Mouse (Mus musculus) neural tube, embryonic 14.5 days (tissue): ENCODE measurements around the gene Cct8l1. TPM values are rescaled to one million over a fixed set of nuclear protein-coding genes. Genes with fewer than 3 reads are reported as not detected.

Source experiments
- ATAC-seq: fragments of 200-750 bp; cut with Nextera tagmentation; 2 replicates; pipeline ENCODE4 v1.8.0; 2017; ENCODE audit warnings: low read depth, mild to moderate bottlenecking, moderate TSS enrichment, moderate library complexity
- H3K27ac ChIP-seq: fragments of 300-500 bp; sonication (generic); 2 replicates; pipeline ENCODE4 v1.5.1; 2014; ENCODE audit warnings: low read depth, mild to moderate bottlenecking, control low read depth, low read length, moderate library complexity, mixed read lengths
- H3K27me3 ChIP-seq: fragments of 300-500 bp; sonication (generic); 2 replicates; pipeline ENCODE4 v1.6.1; 2014; ENCODE audit warnings: low read length; ENCODE audit not compliant: control insufficient read depth, insufficient read depth
- H3K36me3 ChIP-seq: fragments of 300-500 bp; sonication (generic); 2 replicates; pipeline ENCODE4 v1.6.1; 2014; ENCODE audit warnings: low read length, mixed read lengths; ENCODE audit not compliant: control insufficient read depth, insufficient read depth
- H3K4me1 ChIP-seq: fragments of 300-500 bp; sonication (generic); 2 replicates; pipeline ENCODE4 v1.6.1; 2014; ENCODE audit warnings: low read length; ENCODE audit not compliant: control insufficient read depth, insufficient read depth
- H3K4me2 ChIP-seq: fragments of 300-500 bp; sonication (generic); 2 replicates; pipeline ENCODE4 v1.6.1; 2014; ENCODE audit warnings: mild to moderate bottlenecking, low read depth, low read length, control low read depth
- H3K4me3 ChIP-seq: fragments of 300-500 bp; sonication (generic); 2 replicates; pipeline ENCODE4 v1.5.1; 2014; ENCODE audit warnings: low read depth, low read length, control low read depth, mixed read lengths
- H3K9ac ChIP-seq: fragments of 300-500 bp; sonication (generic); replicated peaks from 2 replicates; pipeline ENCODE4 v1.6.1; 2014; ENCODE audit warnings: low read depth, mild to moderate bottlenecking, control low read depth, low read length, mixed read lengths
- H3K9me3 ChIP-seq: fragments of 300-500 bp; sonication (generic); 2 replicates; pipeline ENCODE4 v1.6.1; 2016; ENCODE audit warnings: low read length; ENCODE audit not compliant: control insufficient read depth
- WGBS: fragments of 180-500 bp; shearing (Covaris S2); extraction: QIAGEN DNeasy Blood & Tissue Kit; methylation state at CpG from one replicate; pipeline ENCODE4 v1.1.7; 2014; 5-methylcytosine and 5-hydroxymethylcytosine counted together
- polyA plus RNA-seq: library from polyadenylated mRNA; unstranded; fragments of >200 nt; fragmentation: Nextera tagmentation; extraction: Ambion mirVana; gene quantifications from 2 replicates; pipeline ENCODE4 v1.2.1, GENCODE M21; 2014

The Cct8l1 gene
- polyA plus RNA-seq, 1 experiment from 2014 or later: not detected

DNA sequence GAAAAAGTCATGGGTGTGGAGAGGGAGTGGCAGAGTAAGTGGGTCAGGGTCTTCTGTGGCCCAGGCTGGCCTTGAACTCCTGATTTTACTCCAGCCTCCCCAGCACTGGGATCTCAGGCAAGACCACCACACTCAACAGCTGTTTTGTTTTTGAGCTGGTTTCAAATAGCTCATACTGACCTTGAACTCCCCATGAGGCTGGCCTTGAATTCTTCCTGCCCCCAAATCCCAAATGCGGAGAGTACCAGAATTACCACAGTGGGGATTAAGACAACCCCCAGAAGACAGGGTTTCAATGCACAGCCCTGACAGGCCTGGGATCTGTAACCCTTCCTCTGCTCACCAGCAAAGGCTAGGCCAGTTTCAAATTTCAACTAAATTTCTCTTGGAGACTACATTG, 12.1 kb downstream of the Cct8l1 start:
- Histone ChIP-seq H3K9me3 (no peaks in the 10 kb centered on the region), H3K27me3 (no peaks in the 10 kb centered on the region), H3K4me2 (no peak overlapping the region), H3K27ac (no peak overlapping the region), H3K4me1 (no peaks in the 10 kb centered on the region), H3K4me3 (no peak overlapping the region), H3K9ac (no peak overlapping the region), H3K36me3 (no peaks in the 10 kb centered on the region)
- WGBS: 92% methylated on average over 1 of the region's 1 CpGs
- ATAC-seq: no peak

DNA sequence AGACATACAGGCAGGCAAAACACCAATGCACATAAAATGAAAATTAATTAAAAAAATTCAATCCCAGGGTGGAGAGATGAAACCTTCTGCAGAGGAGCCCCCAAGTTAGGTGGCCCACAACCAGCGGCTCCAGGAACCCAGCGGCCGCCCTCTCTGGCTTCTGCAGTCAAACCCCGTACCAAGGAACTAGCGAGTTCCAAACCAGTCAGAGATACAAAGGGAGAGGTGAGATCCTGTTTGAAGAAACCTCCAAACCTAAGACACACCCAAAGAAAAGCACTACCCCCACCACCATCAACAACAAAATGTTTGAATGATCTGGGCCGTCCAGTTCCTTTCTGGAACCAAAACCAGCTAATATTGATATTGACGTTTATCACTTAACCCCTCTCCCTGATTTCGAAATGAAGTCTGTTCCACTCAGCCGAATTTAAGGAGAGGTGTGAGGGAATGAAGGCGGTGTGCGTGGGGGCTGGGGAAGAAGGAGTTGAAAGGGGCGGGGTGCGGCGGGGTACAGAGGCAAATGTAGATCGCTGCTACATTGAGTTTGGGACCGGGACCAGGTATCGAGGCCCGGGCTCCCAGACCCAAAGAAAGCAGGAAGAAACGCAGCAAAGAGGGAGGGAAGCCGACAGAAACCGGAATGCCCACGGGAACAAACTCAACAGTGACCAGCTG, 13.1 kb downstream of the Cct8l1 start:
- peak overlapping the region; percentile 72 for H3K4me3 ChIP-seq
- no peaks in the 10 kb centered on the region for H3K36me3 ChIP-seq
- no peaks in the 10 kb centered on the region for H3K4me1 ChIP-seq
- WGBS: 10% methylated on average over 22 of the region's 22 CpGs
- H3K4me2 ChIP-seq: peak overlapping the region; percentile 78
- H3K9ac ChIP-seq: peak overlapping the region; percentile 61
- H3K9me3 ChIP-seq: no peaks in the 10 kb centered on the region
- H3K27ac ChIP-seq: peak overlapping the region; percentile 61; the same call in 1 of the 2 replicates
- H3K27me3 ChIP-seq: no peaks in the 10 kb centered on the region
- peak; percentile 62 for ATAC-seq

DNA sequence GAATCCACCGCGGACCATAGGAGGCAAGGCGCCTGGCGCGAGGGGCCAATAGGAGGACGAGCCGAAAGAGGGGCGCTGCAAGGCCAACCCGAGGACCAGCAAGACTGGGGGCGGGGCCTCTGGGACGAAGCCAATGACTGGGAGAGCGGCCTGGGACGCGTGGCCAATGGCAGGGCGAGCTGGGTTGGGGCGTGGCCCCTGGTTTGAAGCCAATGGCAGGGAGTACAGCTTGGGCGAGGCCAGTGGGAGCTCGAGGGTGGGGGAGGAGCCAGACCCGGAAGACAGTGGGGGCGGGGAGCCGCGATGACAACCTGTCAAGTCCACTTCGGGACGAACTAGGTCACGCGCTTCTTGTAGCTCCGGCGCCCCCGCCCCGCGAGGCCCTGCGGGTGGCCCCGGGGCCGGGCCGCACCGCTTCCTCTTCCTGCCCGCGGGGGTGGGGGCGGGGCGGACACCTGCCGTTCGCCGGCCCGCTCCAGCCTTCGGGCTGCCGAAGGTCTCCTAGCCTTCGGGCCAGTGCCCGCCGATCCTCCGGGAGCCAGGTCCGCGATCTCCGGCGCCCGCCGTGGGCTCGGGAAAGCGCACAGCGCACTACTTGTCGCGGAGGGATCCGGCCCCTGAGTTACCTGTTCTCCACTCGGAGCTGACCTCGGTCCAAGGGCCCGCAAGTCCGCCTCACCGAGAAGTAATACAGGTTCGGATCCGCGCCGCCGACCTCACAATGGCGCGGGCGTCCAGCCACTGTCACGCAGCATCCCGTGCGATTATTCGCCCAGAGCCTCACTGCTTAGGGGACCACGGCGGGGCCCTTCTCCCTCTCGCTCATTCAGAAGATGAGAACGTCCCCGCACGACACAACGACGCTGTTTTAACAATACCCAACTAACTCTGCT, 13.9 kb downstream of the Cct8l1 start:
- no peaks in the 10 kb centered on the region for H3K27me3 ChIP-seq
- H3K4me2 ChIP-seq: peak overlapping the region; percentile 78
- H3K4me1 ChIP-seq: no peaks in the 10 kb centered on the region
- peak overlapping the region; percentile 78 for H3K9ac ChIP-seq
- H3K27ac ChIP-seq: peak overlapping the region; percentile 96
- WGBS: under 1% methylated on average over 74 of the region's 87 CpGs
- H3K36me3 ChIP-seq: no peaks in the 10 kb centered on the region
- peak overlapping the region; percentile 72 for H3K4me3 ChIP-seq
- no peaks in the 10 kb centered on the region for H3K9me3 ChIP-seq
- ATAC-seq: peak; percentile 99

DNA sequence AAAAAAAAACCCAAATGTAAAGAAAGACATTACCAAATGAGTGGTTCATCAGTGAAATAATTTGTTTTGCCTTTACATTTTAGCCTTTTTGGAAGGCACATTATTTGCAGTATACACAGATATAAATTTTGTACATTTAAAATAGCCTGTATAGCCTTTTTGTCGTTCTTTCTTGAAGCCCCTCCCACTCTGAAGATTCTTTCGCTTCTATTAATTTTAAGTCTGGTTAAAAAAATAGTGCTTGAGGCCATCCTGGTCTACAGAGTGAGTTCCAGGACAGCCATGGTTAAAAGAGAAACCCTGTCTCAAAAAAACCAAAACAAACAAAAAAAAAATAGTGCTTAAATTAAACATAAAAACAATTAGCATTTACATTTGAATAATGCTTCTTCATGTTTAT, 14.8 kb downstream of the Cct8l1 start:
- Histone ChIP-seq H3K9me3 (no peaks in the 10 kb centered on the region), H3K4me1 (no peaks in the 10 kb centered on the region), H3K9ac (peak overlapping the region; percentile 78), H3K4me3 (peak overlapping the region; percentile 72), H3K36me3 (no peaks in the 10 kb centered on the region), H3K4me2 (peak overlapping the region; percentile 61), H3K27ac (peak overlapping the region; percentile 96; the same call in 1 of the 2 replicates), H3K27me3 (no peaks in the 10 kb centered on the region)
- 17% methylated on average over 2 of the region's 2 CpGs for WGBS
- ATAC-seq: no peak

DNA sequence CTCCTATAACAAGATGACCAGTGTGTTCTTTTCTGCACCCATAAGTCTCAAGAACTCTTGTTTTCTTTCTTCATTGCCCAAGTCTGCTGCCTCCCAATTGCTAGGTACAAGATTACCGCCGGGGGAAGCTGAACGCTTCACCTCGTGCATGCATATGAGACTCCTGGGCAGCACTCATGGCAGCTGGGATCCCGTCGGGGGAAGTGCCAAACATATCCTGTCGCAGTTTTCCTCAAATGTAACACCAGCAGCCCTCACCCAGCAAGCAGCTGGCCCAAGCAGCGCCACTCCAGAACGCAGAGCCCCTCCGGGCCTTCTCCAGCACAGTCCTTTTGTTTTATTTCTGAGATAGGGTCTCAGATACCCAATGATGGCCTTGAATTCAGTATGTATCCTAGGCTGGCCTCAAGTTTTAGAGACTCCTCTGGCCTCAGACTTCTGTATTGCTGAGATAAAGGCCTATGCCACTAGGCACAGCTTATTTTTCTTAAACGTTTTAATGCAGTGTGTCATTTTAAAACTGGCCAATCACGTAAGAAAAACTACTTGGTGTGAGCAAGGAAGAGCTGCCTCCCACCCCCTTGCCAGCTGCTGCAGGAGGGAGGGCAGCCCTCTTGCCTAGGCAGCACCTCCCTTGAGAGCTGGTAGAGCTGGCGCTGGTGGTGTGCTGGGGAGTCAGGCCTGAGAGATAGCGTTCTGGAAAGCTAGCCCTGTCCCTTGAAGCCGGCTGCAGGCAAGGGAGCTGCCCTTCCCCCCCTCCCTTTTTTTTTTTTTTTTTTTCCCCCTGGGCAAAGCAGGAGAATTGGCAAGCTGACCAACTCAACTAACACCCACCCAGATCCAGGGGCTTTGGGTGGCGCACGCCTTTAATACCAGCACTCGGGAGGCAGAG, 16.6 kb downstream of the Cct8l1 start:
- WGBS: 50% methylated on average over 18 of the region's 18 CpGs

GRCm38 (mm10) chr5:25533298-25533697, 17.4 kb downstream of the Cct8l1 start:
- no peaks in the 10 kb centered on the region for H3K36me3 ChIP-seq
- H3K9me3 ChIP-seq: no peaks in the 10 kb centered on the region
- no peak overlapping the region for H3K27ac ChIP-seq
- no peaks in the 10 kb centered on the region for H3K4me1 ChIP-seq
- H3K27me3 ChIP-seq: no peaks in the 10 kb centered on the region
- 93% methylated on average over 5 of the region's 5 CpGs for WGBS
- H3K9ac ChIP-seq: no peak overlapping the region
- no peak for ATAC-seq
- no peak overlapping the region for H3K4me3 ChIP-seq
- H3K4me2 ChIP-seq: no peak overlapping the region

More for the DNA sequence above, 16.6 kb downstream of the Cct8l1 start:
- Histone ChIP-seq H3K4me2 (no peak overlapping the region), H3K27ac (no peak overlapping the region), H3K27me3 (no peaks in the 10 kb centered on the region), H3K4me1 (no peaks in the 10 kb centered on the region), H3K9ac (no peak overlapping the region), H3K9me3 (no peaks in the 10 kb centered on the region), H3K4me3 (no peak overlapping the region), H3K36me3 (no peaks in the 10 kb centered on the region)
- ATAC-seq: no peak

DNA sequence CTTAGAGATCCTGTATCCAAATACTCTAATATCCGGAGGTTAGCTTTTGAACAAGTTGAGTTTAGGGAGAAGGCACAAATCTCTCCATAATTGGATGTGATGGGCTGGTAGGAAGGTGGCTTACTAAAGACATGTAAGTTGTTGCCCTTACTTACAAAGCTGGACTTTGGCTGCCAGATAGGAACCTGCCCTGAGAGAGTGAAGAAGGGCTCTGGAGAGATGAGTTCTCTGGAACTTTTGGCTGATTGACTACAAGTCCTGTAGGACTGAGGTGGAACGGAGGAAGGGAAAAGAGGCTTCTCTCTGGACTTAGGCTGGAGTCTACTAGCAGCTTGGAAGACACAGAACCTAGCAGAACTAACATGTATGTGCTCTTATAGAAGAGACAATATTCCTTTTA, 19.7 kb downstream of the Cct8l1 start:
- no peak for ATAC-seq
- Histone ChIP-seq H3K27ac (no peak overlapping the region), H3K4me2 (no peak overlapping the region), H3K4me1 (no peaks in the 10 kb centered on the region), H3K4me3 (no peak overlapping the region), H3K9me3 (no peaks in the 10 kb centered on the region), H3K9ac (no peak overlapping the region), H3K36me3 (no peaks in the 10 kb centered on the region), H3K27me3 (no peaks in the 10 kb centered on the region)
- WGBS: 88% methylated on average over 2 of the region's 2 CpGs

DNA sequence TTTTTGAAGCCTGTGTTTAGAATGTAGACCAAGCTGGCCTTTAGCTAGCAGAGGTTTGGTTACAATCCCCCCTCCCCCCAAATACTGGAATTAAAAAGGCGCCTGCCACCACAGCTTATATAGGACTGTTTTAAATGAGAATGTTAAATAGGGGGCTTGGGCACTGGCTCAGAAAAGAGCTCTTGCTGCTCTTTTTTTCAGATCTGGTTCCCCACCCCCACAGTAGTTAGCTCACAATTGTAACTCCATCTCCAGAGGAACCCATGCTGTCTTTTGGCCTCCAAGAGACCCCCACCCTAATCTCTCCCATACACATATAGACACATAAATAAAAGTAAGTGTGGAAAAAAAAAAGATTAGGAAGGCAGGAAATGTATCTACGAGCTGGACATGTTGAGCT, 20.6 kb downstream of the Cct8l1 start:
- no peaks in the 10 kb centered on the region for H3K27me3 ChIP-seq
- no peak overlapping the region for H3K27ac ChIP-seq
- ATAC-seq: no peak
- H3K9me3 ChIP-seq: no peaks in the 10 kb centered on the region
- H3K9ac ChIP-seq: no peak overlapping the region
- H3K4me2 ChIP-seq: no peak overlapping the region
- H3K4me1 ChIP-seq: no peaks in the 10 kb centered on the region
- no peaks in the 10 kb centered on the region for H3K36me3 ChIP-seq
- H3K4me3 ChIP-seq: no peak overlapping the region
- 44% methylated on average over 2 of the region's 2 CpGs for WGBS
